Mouse (Mus musculus) lung, postnatal 14 days (tissue): Measurements from ENCODE around the gene Selenom.
A peak's percentile ranks its signal among the peaks of the same experiment; 100 is the strongest.

Experiments
- DNase-seq: peaks from one replicate; pipeline ENCODE4 v3.0.0; 2021

The Selenom gene

GRCm38 (mm10) chr11:3515637-3516036, 1.2 kb downstream of the Selenom start:
- no peak for DNase-seq

- no peak for DNase-seq
Observed at GRCm38 (mm10) chr11:3516121-3516520, 1.6 kb downstream of the Selenom start.

GRCm38 (mm10) chr11:3516859-3517845, 2.7 kb downstream of the Selenom start:
- peak; percentile 32 for DNase-seq

- DNase-seq = no peak
Observed at GRCm38 (mm10) chr11:3517846-3518732, 3.6 kb downstream of the Selenom start.

- DNase-seq = no peak
Observed at GRCm38 (mm10) chr11:3519051-3519726, 4.7 kb downstream of the Selenom start.

- no peak for DNase-seq
Observed at GRCm38 (mm10) chr11:3519756-3520398, 5.4 kb downstream of the Selenom start.

- no peak for DNase-seq
Observed at GRCm38 (mm10) chr11:3520919-3521318, 6.4 kb downstream of the Selenom start.

GRCm38 (mm10) chr11:3521339-3522224, 7.1 kb downstream of the Selenom start:
- DNase-seq = no peak

- DNase-seq = no peak
Observed at GRCm38 (mm10) chr11:3522285-3523000, 8.0 kb downstream of the Selenom start.

GRCm38 (mm10) chr11:3523840-3524582, 9.5 kb downstream of the Selenom start:
- DNase-seq = no peak

GRCm38 (mm10) chr11:3525560-3525959, 11.1 kb downstream of the Selenom start:
- DNase-seq = no peak

GRCm38 (mm10) chr11:3526207-3526606, 11.7 kb downstream of the Selenom start:
- no peak for DNase-seq

GRCm38 (mm10) chr11:3526979-3527738, 12.7 kb downstream of the Selenom start:
- no peak for DNase-seq

GRCm38 (mm10) chr11:3527766-3528165, 13.3 kb downstream of the Selenom start:
- DNase-seq = no peak

GRCm38 (mm10) chr11:3528208-3528607, 13.7 kb downstream of the Selenom start:
- DNase-seq = no peak

GRCm38 (mm10) chr11:3529476-3530252, 15.2 kb downstream of the Selenom start:
- no peak for DNase-seq

- no peak for DNase-seq
Observed at GRCm38 (mm10) chr11:3530731-3531130, 16.2 kb downstream of the Selenom start.

GRCm38 (mm10) chr11:3531634-3532033, 17.1 kb downstream of the Selenom start:
- no peak for DNase-seq
